Mouse (Mus musculus) liver, embryonic 11.5 days (tissue): Measurements from ENCODE around the gene Bhlha9. TPM values are rescaled to one million over a fixed set of nuclear protein-coding genes. Genes with fewer than 3 reads are reported as not detected.
"Not testable (repeated sequence)": the region's sequence is repeated elsewhere in the genome, so short reads cannot be mapped to it uniquely, and the experiment has no call there.

ENCODE experiments used
- ATAC-seq: fragments of 200-750 bp; cut with Nextera tagmentation; replicated peaks from 2 replicates; pipeline ENCODE4 v1.8.0; 2017; ENCODE audit warnings: moderate number of reproducible peaks, mild to moderate bottlenecking, moderate TSS enrichment, moderate library complexity; ENCODE audit not compliant: low FRiP score
- DNase-seq: peaks from one replicate; pipeline ENCODE4 v3.0.0-alpha.2; 2017; ENCODE audit warnings: low spot score
- H3K27ac ChIP-seq: fragments of 300-500 bp; sonication (generic); 2 replicates; pipeline ENCODE4 v1.5.1; 2014; ENCODE audit warnings: mild to moderate bottlenecking, low read depth, low read length, control low read depth
- H3K27me3 ChIP-seq: fragments of 300-500 bp; sonication (generic); replicated peaks from 2 replicates; pipeline ENCODE4 v1.6.1; 2014; ENCODE audit warnings: low read length, mixed read lengths; ENCODE audit not compliant: control insufficient read depth, insufficient read depth
- H3K36me3 ChIP-seq: fragments of 300-500 bp; sonication (generic); 2 replicates; pipeline ENCODE4 v1.6.1; 2014; ENCODE audit warnings: mild to moderate bottlenecking, low read length, moderate library complexity, mixed read lengths; ENCODE audit not compliant: control insufficient read depth, insufficient read depth
- H3K4me1 ChIP-seq: fragments of 300-500 bp; sonication (generic); replicated peaks from 2 replicates; pipeline ENCODE4 v1.6.1; 2014; ENCODE audit warnings: low read length, mixed read lengths; ENCODE audit not compliant: control insufficient read depth, insufficient read depth
- H3K4me2 ChIP-seq: fragments of 300-500 bp; sonication (generic); 2 replicates; pipeline ENCODE4 v1.6.1; 2014; ENCODE audit warnings: mild to moderate bottlenecking, control low read depth, moderate library complexity
- H3K4me3 ChIP-seq: fragments of 300-500 bp; sonication (generic); 2 replicates; pipeline ENCODE4 v1.5.1; 2014; ENCODE audit warnings: low read depth, low read length, control low read depth
- H3K9ac ChIP-seq: fragments of 300-500 bp; sonication (generic); 2 replicates; pipeline ENCODE4 v1.6.1; 2014; ENCODE audit warnings: low read depth, low read length, control low read depth
- H3K9me3 ChIP-seq: fragments of 300-500 bp; sonication (generic); 2 replicates; pipeline ENCODE4 v1.6.1; 2016; ENCODE audit warnings: low read length, inconsistent platforms, mixed read lengths; ENCODE audit not compliant: control insufficient read depth
- WGBS: fragments of 180-500 bp; shearing (Covaris S2); extraction: QIAGEN DNeasy Blood & Tissue Kit; methylation state at CpG from one replicate; pipeline ENCODE4 v1.1.7; 2014; 5-methylcytosine and 5-hydroxymethylcytosine counted together
- polyA plus RNA-seq: library from polyadenylated mRNA; unstranded; fragments of >200 nt; fragmentation: Nextera tagmentation; extraction: Ambion mirVana; gene quantifications from 2 replicates; pipeline ENCODE4 v1.2.1, GENCODE M21; 2014

Bhlha9 gene
- polyA plus RNA-seq, 1 experiment from 2014 or later = 0.37 TPM

DNA sequence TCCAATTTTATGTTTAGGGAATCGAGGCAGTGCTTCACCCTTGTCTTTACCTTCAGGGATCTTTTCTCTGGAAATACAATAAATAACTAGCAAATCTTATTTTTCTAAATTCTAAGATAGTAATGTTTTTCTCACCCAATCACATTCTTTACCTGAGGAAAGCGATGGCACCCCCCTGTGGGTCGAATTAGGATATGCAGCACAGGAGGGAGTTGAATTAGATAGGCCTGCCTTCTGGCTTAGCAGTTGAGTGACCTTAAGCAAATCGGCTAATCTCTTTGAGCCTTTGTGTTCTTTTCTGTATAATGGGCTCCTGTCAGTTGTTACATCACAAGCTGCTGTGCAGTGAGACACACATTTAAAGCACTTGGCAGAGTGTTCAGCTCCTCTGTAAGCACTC lies 2.4 kb downstream of the Bhlha9 start:
- ATAC-seq (no peak), DNase-seq (no peak)
- Histone ChIP-seq H3K27ac (no peak overlapping the region), H3K4me1 (no peaks in the 10 kb centered on the region), H3K36me3 (no peaks in the 10 kb centered on the region), H3K4me3 (no peak overlapping the region), H3K27me3 (peaks cover 54% of the 10 kb centered on the region), H3K4me2 (no peak overlapping the region), H3K9me3 (no peaks in the 10 kb centered on the region), H3K9ac (no peak overlapping the region)
- WGBS = 36% methylated on average over 4 of the region's 4 CpGs

DNA sequence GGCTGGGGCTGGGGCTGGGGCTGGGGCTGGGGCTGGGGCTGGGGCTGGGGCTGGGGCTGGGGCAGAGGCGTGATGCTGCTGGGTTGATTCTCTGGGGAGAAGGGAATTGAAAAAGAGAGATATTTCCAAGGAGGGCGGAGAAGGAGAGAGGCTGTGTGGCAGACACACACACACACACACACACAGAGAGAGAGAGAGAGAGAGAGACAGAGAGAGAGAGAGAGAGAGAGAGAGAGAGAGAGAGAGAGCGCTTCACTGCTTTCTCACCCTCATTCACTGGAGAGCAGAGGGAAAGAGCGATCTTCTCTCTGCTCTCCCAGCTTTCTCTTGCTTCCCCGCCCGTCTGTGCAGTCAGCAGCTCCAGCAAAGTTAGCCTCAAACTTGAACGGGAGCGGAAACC lies 7.2 kb downstream of the Bhlha9 start, which contains the start of gene Trarg1:
Gene Trarg1 (plus strand): TSS at position 301 of the 400 bp plus-strand sequence.
- H3K27me3 ChIP-seq = peaks cover 13% of the 10 kb centered on the region
- H3K36me3 ChIP-seq, H3K9ac ChIP-seq, ATAC-seq, H3K4me2 ChIP-seq, H3K4me1 ChIP-seq, DNase-seq, H3K4me3 ChIP-seq, H3K9me3 ChIP-seq, H3K27ac ChIP-seq: not testable (repeated sequence)
- WGBS = 41% methylated on average over 8 of the region's 8 CpGs

DNA sequence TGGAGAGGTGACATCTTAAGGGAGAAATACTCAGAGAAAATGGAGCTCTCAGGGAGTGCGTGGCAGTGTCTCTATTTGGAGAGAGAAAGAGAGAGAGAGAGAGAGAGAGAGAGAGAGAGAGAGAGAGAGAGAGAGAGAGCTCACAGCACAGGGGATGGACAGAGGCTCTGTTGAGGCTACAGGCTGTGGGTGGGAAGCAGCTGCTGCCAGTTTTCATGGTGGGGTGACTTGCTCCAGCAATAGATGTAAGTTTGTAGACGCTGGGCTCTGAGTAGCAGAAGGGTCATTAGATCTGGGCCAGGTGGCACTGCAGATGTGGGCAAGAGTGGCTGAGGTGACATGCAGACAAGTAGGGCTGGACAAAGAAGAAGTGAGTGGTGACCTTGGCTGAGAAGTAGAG lies 13.3 kb downstream of the Bhlha9 start:
- H3K9me3 ChIP-seq = no peaks in the 10 kb centered on the region
- no peak overlapping the region for H3K4me3 ChIP-seq
- 63% methylated on average over 2 of the region's 2 CpGs for WGBS
- ATAC-seq (no peak), DNase-seq (no peak)
- no peak overlapping the region for H3K4me2 ChIP-seq
- H3K27me3 ChIP-seq = peaks cover 9% of the 10 kb centered on the region; the same call in 1 of the 2 replicates
- H3K36me3 ChIP-seq = no peaks in the 10 kb centered on the region
- no peak overlapping the region for H3K9ac ChIP-seq
- H3K4me1 ChIP-seq = no peaks in the 10 kb centered on the region
- H3K27ac ChIP-seq = no peak overlapping the region

DNA sequence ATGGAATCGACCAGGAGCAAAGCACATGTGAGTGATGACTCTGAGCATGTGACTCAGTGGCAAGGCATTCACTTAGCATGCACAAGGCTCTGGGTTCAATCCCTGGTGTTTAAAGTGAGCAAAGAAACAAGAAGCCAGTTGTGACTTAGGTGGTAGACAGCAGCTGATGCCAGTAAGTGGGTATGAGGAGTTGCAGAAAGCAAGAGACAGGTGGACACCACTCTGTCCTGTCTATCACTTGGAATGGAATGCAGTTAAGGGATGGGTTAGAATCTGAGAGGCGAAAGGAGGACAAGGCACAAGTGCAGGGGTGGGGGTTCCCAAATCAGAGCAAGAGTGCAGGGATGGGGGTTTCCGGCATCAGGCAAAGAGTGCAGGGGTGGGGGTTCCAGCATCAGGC lies 19.8 kb downstream of the Bhlha9 start:
- H3K36me3 ChIP-seq = no peaks in the 10 kb centered on the region
- H3K9me3 ChIP-seq = no peaks in the 10 kb centered on the region
- no peak for DNase-seq
- no peak overlapping the region for H3K9ac ChIP-seq
- no peaks in the 10 kb centered on the region for H3K4me1 ChIP-seq
- H3K27ac ChIP-seq = no peak overlapping the region
- ATAC-seq = no peak
- no peaks in the 10 kb centered on the region for H3K27me3 ChIP-seq
- H3K4me3 ChIP-seq = no peak overlapping the region
- no peak overlapping the region for H3K4me2 ChIP-seq
- WGBS = 66% methylated on average over 3 of the region's 3 CpGs

DNA sequence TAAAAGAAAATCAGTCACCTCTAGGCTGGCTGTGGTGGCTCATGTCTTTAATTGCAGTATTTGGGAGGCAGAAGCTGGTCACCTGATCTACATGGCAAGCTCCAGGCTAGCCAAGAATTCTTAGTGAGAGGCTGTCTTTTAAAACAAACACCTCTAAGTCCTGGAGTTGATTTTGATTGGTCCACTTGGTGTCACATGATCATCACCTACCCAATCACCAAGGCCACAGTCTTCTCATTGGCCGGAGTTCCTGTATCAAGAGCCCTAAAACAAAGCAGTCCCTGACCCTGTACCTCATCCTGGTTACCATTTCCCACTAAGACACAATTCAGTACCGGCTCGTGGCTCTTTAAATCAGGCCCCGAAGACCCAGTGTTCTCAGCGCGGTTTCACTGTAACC lies 23.5 kb downstream of the Bhlha9 start:
- WGBS = 58% methylated on average over 6 of the region's 6 CpGs
- no peak for DNase-seq
- no peak overlapping the region for H3K4me2 ChIP-seq

DNA sequence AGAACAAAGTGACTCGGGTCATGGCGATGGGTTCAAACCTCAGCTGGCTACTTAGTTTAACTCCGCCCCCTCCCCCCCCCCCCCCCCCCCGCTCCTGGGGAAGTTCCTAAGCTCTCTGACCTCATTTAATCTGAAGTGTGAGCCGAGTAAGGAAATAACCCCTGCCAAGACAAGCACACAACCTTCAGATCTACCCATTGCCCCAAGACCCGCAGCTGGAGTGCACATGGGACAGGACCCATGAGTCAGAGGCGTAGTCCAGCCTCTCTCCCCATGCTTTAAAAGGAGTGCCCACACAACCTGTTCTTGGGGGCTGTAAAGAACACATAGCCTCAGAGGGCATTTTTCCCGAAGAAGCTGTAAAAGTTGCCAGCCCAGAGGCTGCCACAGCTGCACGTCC lies 27.4 kb downstream of the Bhlha9 start:
- no peak overlapping the region for H3K27ac ChIP-seq
- H3K4me1 ChIP-seq = no peaks in the 10 kb centered on the region
- H3K36me3 ChIP-seq = no peaks in the 10 kb centered on the region
- H3K9me3 ChIP-seq = no peaks in the 10 kb centered on the region
- H3K4me2 ChIP-seq = peak overlapping the region; percentile 36; the same call in 1 of the 2 replicates
- H3K27me3 ChIP-seq = no peaks in the 10 kb centered on the region
- DNase-seq (no peak), ATAC-seq (no peak)
- H3K4me3 ChIP-seq = no peak overlapping the region
- no peak overlapping the region for H3K9ac ChIP-seq
- 46% methylated on average over 8 of the region's 9 CpGs for WGBS

More for the DNA sequence above, 23.5 kb downstream of the Bhlha9 start:
- Histone ChIP-seq H3K9me3 (no peaks in the 10 kb centered on the region), H3K4me3 (no peak overlapping the region), H3K4me1 (no peaks in the 10 kb centered on the region), H3K27ac (no peak overlapping the region), H3K9ac (no peak overlapping the region), H3K27me3 (no peaks in the 10 kb centered on the region), H3K36me3 (no peaks in the 10 kb centered on the region)
- ATAC-seq = no peak

DNA sequence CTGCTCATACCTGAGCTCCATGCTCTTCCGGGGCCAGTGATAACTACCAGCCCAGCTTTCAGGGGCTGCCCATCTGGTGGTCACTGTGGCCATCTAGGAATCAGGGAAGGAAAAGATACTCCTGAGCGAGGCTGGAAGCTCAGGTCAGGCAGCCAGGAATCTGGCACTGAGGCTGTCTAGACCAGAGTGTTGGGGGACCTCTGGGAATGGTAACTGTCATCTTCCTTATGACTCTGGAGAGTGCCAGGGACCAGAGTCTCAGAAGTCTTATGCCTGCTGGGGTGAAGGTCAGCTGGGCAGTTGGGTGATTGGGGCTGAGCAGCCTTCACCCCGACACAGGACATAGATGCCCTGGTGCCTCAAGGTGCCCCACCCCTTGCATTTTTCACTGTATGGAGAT lies 35.4 kb downstream of the Bhlha9 start:
- no peak overlapping the region for H3K27ac ChIP-seq
- WGBS = 83% methylated on average over 3 of the region's 3 CpGs
- ATAC-seq = no peak

DNA sequence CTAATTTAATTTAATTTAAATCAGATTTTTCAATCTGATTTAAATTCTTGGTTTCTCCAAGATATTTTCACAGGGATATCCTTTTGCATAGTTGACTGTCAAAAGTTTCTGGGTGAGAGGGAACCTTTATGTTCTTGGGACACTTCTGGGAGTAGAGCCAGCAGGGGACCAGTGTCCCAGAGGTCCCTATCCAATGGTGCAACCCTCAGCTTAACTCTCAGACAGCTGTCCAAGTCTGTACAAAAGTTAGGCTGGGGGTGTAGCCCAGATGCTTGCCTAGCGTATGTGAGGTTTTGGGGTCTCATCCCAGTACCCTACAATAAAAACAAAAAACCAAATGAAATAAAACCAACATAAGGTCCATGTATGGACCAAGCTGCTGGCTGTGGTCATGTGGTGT lies 35.8 kb downstream of the Bhlha9 start:
- no peak for ATAC-seq
- Histone ChIP-seq H3K27ac (no peak overlapping the region), H3K9ac (no peak overlapping the region), H3K4me2 (no peak overlapping the region), H3K36me3 (no peaks in the 10 kb centered on the region), H3K27me3 (no peaks in the 10 kb centered on the region), H3K4me3 (no peak overlapping the region), H3K4me1 (no peaks in the 10 kb centered on the region), H3K9me3 (no peaks in the 10 kb centered on the region)
- DNase-seq = no peak
- 76% methylated on average over 1 of the region's 1 CpGs for WGBS

More for the DNA sequence above, 35.4 kb downstream of the Bhlha9 start:
- Histone ChIP-seq H3K9me3 (no peaks in the 10 kb centered on the region), H3K36me3 (no peaks in the 10 kb centered on the region), H3K4me2 (no peak overlapping the region), H3K9ac (no peak overlapping the region), H3K27me3 (no peaks in the 10 kb centered on the region), H3K4me3 (no peak overlapping the region), H3K4me1 (no peaks in the 10 kb centered on the region)
- no peak for DNase-seq

DNA sequence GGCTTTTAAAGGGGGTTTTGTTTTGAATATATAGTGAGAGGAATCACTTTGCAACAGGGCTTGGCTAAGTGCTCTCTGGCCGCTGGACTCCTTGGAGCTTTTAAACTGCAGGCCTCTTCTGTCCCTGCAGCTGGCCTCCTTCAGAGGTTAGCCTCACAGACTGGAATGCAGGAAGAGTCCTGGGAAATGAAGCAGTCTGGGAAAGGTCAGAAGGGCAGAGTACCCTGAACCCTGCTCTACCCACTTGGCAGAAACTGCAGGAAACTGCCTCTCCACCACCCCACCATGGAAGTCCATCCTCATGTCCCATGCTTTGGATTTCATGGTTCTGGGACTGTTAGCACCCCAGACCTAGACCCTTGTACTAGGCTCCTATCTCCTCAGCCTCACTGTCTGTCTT lies 36.6 kb downstream of the Bhlha9 start:
- DNase-seq (no peak), ATAC-seq (no peak)
- Histone ChIP-seq H3K4me1 (no peaks in the 10 kb centered on the region), H3K27ac (no peak overlapping the region), H3K4me2 (no peak overlapping the region), H3K36me3 (no peaks in the 10 kb centered on the region), H3K4me3 (no peak overlapping the region), H3K27me3 (no peaks in the 10 kb centered on the region), H3K9me3 (no peaks in the 10 kb centered on the region), H3K9ac (no peak overlapping the region)
- 36% methylated on average over 1 of the region's 1 CpGs for WGBS
